Comparison of ENCODE assay signal across 8 mouse cellular contexts in genomic region chr5:150032075-150032492, GRCm38 (mm10). TPM values are rescaled to one million over a fixed set of nuclear protein-coding genes. Genes with fewer than 3 reads are reported as not detected.
DNase-seq lines count a peak whose midpoint lies in the region; ATAC-seq lines count a peak whose summit lies in the region.
"Had no signal": no experiment of that assay in that cellular context is flagged by ENCODE, and none has a peak within 500 bp of the region (broad histone marks: within the 10 kb centered on the region; RNA-seq: fewer than 3 reads in every experiment).

No protein-coding gene starts in this region.

- DNase-seq in kidney, adult 9 months, result peak; percentile 26
- no peak for DNase-seq in kidney, adult 18-20 months
- DNase-seq in adrenal gland, postnatal 25 days, result peak; percentile 22

- H3K9me3 ChIP-seq in embryonic facial prominence, embryonic 12.5 days, result no peaks in the 10 kb centered on the region
- no peaks in the 10 kb centered on the region for H3K9me3 ChIP-seq in intestine, embryonic 16.5 days (ENCODE audit: control insufficient read depth, low read length)

- 50% methylated on average over 3 of the region's 3 CpGs for whole genome bisulfite sequencing in embryonic facial prominence, embryonic 12.5 days
- 46% methylated on average over 3 of the region's 3 CpGs for WGBS in intestine, embryonic 16.5 days

- ATAC-seq in embryonic facial prominence, embryonic 12.5 days (ENCODE audit: insufficient number of reproducible peaks, insufficient read depth, low FRiP score, low TSS enrichment), result 0 out of 2 replicates have a peak, but pooled peaks have one; percentile 57
- peak; percentile 31; the same call in 1 of the 2 replicates for ATAC-seq in intestine, embryonic 16.5 days
- no peak for ATAC-seq in megakaryocyte-erythroid progenitor cell, adult 5-6 weeks (replicated peaks; ENCODE audit: low FRiP score, low TSS enrichment, poor library complexity, severe bottlenecking)
- ATAC-seq in CD4-positive, CD25-positive, alpha-beta regulatory T cell, adult 4 months, result no peak

- H3K4me1 ChIP-seq in embryonic facial prominence, embryonic 12.5 days, result 0 out of 2 replicates have a peak, but pooled peaks cover 5% of the 10 kb centered on the region
- peaks cover 7% of the 10 kb centered on the region for H3K4me1 ChIP-seq in intestine, embryonic 16.5 days (ENCODE audit: control insufficient read depth, insufficient read depth, low read length)

- no peak overlapping the region for H3K4me2 ChIP-seq in embryonic facial prominence, embryonic 12.5 days (replicated peaks)
- H3K4me2 ChIP-seq in intestine, embryonic 16.5 days (ENCODE audit: low read depth, low read length), result no peak overlapping the region

- H3K9ac ChIP-seq in embryonic facial prominence, embryonic 12.5 days, result no peak overlapping the region
- H3K9ac ChIP-seq in intestine, embryonic 16.5 days (ENCODE audit: low read depth, low read length), result no peak overlapping the region

- no peak overlapping the region for H3K4me3 ChIP-seq in embryonic facial prominence, embryonic 12.5 days
- no peak overlapping the region for H3K4me3 ChIP-seq in intestine, embryonic 16.5 days (ENCODE audit: low read length)

- no peaks in the 10 kb centered on the region for H3K36me3 ChIP-seq in embryonic facial prominence, embryonic 12.5 days
- no peaks in the 10 kb centered on the region for H3K36me3 ChIP-seq in intestine, embryonic 16.5 days (ENCODE audit: control insufficient read depth, insufficient read depth, low read length)

- H3K27ac ChIP-seq in embryonic facial prominence, embryonic 12.5 days, result no peak overlapping the region
- peak overlapping the region; percentile 28; the same call in 1 of the 2 replicates for H3K27ac ChIP-seq in intestine, embryonic 16.5 days (ENCODE audit: low read length)

- no peaks in the 10 kb centered on the region for H3K27me3 ChIP-seq in embryonic facial prominence, embryonic 12.5 days
- no peaks in the 10 kb centered on the region for H3K27me3 ChIP-seq in intestine, embryonic 16.5 days (replicated peaks; ENCODE audit: control insufficient read depth, insufficient read depth, low read length)

RNA-seq across cellular contexts. Expression of gene Rxfp2, which starts 13.6 kb away (rescaled TPM):
- total RNA-seq in adrenal gland, postnatal 25 days (2021), result not detected in 2 replicates
- polyA plus RNA-seq in embryonic facial prominence, embryonic 12.5 days (2016; fragmentation: Nextera tagmentation; extraction: Ambion mirVana), result 0.41 and 0.51 TPM in 2 replicates
- polyA plus RNA-seq in intestine, embryonic 16.5 days (2015; fragmentation: Nextera tagmentation; extraction: Ambion mirVana), result 0.15 and 0.23 TPM in 2 replicates
- total RNA-seq in megakaryocyte-erythroid progenitor cell, adult 5-6 weeks (2014; fragmentation: Nextera tagmentation), result not detected in 2 replicates
- total RNA-seq in megakaryocyte-erythroid progenitor cell, adult 5-6 weeks (2017), result not detected in 2 replicates
- polyA plus RNA-seq in CD4-positive, CD25-positive, alpha-beta regulatory T cell, adult 4 months (2017; shearing (Covaris generic)), result not detected
- total RNA-seq: neutrophil, adult 5-6 weeks had no signal

Comparison
In these comparisons a context has a peak if more than half of its experiments do, and no peak if none do; other contexts are left out.
1. ATAC-seq: peak in embryonic facial prominence, embryonic 12.5 days (single experiment) and intestine, embryonic 16.5 days (single experiment); none in megakaryocyte-erythroid progenitor cell, adult 5-6 weeks (single experiment) and CD4-positive, CD25-positive, alpha-beta regulatory T cell, adult 4 months (single experiment).